Mouse (Mus musculus) kidney, embryonic 16.5 days (tissue): Measurements from ENCODE around the gene Cep170. TPM values are rescaled to one million over a fixed set of nuclear protein-coding genes. Genes with fewer than 3 reads are reported as not detected.

Experiments used
- ATAC-seq: fragments of 200-750 bp; cut with Nextera tagmentation; 2 replicates; pipeline ENCODE4 v1.8.0; 2017; ENCODE audit warnings: moderate TSS enrichment; ENCODE audit not compliant: low FRiP score, low TSS enrichment
- H3K27ac ChIP-seq: fragments of 300-500 bp; sonication (generic); 2 replicates; pipeline ENCODE4 v1.5.1; 2014; ENCODE audit warnings: low read length
- H3K27me3 ChIP-seq: fragments of 300-500 bp; sonication (generic); 2 replicates; pipeline ENCODE4 v1.6.1; 2014; ENCODE audit warnings: low read length, control low read depth, mixed read lengths; ENCODE audit not compliant: insufficient read depth
- H3K36me3 ChIP-seq: fragments of 300-500 bp; sonication (generic); 2 replicates; pipeline ENCODE4 v1.6.1; 2014; ENCODE audit warnings: low read length, control low read depth, mixed read lengths; ENCODE audit not compliant: insufficient read depth
- H3K4me1 ChIP-seq: fragments of 300-500 bp; sonication (generic); 2 replicates; pipeline ENCODE4 v1.6.1; 2014; ENCODE audit warnings: low read length, control low read depth, mixed read lengths; ENCODE audit not compliant: insufficient read depth
- H3K4me2 ChIP-seq: fragments of 300-500 bp; sonication (generic); replicated peaks from 2 replicates; pipeline ENCODE4 v1.6.1; 2014; ENCODE audit warnings: low read depth, low read length
- H3K4me3 ChIP-seq: fragments of 300-500 bp; sonication (generic); 2 replicates; pipeline ENCODE4 v1.5.1; 2014; ENCODE audit warnings: mild to moderate bottlenecking, low read length
- H3K9ac ChIP-seq: fragments of 300-500 bp; sonication (generic); replicated peaks from 2 replicates; pipeline ENCODE4 v1.6.1; 2014; ENCODE audit warnings: low read length
- H3K9me3 ChIP-seq: fragments of 300-500 bp; sonication (generic); 2 replicates; pipeline ENCODE4 v1.6.1; 2016; ENCODE audit warnings: low read length, control low read depth
- WGBS: fragments of 180-500 bp; shearing (Covaris S2); extraction: QIAGEN DNeasy Blood & Tissue Kit; methylation state at CpG from one replicate; pipeline ENCODE4 v1.1.7; 2014; 5-methylcytosine and 5-hydroxymethylcytosine counted together
- polyA plus RNA-seq: library from polyadenylated mRNA; unstranded; fragments of >200 nt; fragmentation: Nextera tagmentation; extraction: Ambion mirVana; gene quantifications from 2 replicates; pipeline ENCODE4 v1.2.1, GENCODE M21; 2015

Cep170 gene
- polyA plus RNA-seq, 1 experiment from 2014 or later = 14.6 TPM

DNA sequence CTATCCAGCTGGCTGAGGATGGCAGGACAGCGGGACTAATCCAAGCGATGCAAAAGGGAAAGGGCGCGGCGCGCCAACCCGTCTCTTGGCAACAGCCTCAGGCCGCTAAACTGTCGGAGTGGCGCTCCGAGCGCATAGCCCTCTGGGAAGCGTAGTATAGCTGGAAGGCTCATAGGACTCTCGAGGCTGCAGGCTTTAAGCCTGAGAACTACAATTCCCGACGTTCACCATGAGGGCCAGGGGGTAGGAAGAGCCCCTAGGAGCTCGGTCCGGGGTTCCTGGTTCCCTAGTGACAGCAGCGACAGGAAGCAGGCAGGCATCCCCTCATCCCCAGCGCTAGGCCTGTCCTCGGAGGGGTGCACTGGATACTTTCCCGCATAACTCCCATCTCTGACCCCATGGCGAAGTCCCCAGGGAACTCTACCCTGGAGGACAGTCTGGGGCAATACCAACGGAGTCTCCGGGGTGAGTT, 760 bp upstream of the Cep170 start, which contains the start of gene Sdccag8:
Gene Sdccag8 (plus strand): TSS at position 70 of the 472 bp plus-strand sequence.
- H3K27ac ChIP-seq = peak within 1 kb of the TSS; percentile 93
- peak within 1 kb of the TSS; percentile 90 for H3K4me3 ChIP-seq
- no peaks in the 10 kb centered on the region for H3K9me3 ChIP-seq
- peak within 1 kb of the TSS; percentile 92 for H3K9ac ChIP-seq
- no peaks in the 10 kb centered on the region for H3K27me3 ChIP-seq
- peak; percentile 98 for ATAC-seq
- 0% methylated on average over 25 of the region's 25 CpGs for WGBS
- peak within 1 kb of the TSS; percentile 58 for H3K4me2 ChIP-seq
- peaks cover 11% of the 10 kb centered on the region for H3K4me1 ChIP-seq
- H3K36me3 ChIP-seq = no peaks in the 10 kb centered on the region

DNA sequence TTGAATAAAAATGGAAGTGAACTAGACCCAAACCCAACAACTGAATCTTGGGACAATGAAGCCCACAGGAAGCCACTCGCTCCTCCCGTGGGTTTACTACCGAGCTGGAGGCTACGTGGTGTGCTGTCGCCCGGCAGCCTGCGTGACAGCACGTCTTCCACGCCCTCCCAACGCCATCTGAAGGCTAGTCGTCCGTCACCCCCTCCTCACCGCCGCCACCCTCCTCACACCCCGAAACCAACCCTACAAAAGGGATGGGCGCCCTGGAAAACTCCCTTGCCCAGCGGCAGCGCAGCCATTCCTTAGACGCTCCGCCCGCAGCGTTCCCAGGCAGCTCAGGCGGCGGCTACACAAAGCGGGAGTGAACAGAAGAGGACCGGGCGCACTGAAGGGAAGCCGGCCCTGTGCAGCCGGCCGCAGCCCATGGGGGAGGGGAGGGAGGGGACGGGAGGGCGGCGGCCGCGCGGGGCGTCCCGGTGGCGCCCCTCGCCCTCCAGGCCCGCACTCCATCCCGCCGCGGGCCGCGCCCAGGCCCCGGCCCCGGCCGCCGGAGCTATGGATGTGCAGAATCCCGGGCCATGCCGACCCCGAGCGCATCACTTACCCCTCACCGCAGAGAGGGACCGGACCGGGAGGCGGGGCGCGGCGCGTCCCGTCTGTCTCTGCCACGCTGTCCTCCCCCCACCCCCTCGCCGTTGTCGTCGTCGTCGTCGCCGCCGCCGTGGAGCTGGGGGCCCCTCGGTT, 403 bp downstream of the Cep170 start:
- Histone ChIP-seq H3K4me1 (peaks cover 11% of the 10 kb centered on the region), H3K9ac (peak overlapping the region; percentile 92), H3K4me3 (peak overlapping the region; percentile 90), H3K36me3 (no peaks in the 10 kb centered on the region), H3K9me3 (no peaks in the 10 kb centered on the region), H3K27ac (peak overlapping the region; percentile 93), H3K27me3 (no peaks in the 10 kb centered on the region), H3K4me2 (peak overlapping the region; percentile 58)
- ATAC-seq = peak; percentile 57
- under 1% methylated on average over 42 of the region's 75 CpGs for WGBS

DNA sequence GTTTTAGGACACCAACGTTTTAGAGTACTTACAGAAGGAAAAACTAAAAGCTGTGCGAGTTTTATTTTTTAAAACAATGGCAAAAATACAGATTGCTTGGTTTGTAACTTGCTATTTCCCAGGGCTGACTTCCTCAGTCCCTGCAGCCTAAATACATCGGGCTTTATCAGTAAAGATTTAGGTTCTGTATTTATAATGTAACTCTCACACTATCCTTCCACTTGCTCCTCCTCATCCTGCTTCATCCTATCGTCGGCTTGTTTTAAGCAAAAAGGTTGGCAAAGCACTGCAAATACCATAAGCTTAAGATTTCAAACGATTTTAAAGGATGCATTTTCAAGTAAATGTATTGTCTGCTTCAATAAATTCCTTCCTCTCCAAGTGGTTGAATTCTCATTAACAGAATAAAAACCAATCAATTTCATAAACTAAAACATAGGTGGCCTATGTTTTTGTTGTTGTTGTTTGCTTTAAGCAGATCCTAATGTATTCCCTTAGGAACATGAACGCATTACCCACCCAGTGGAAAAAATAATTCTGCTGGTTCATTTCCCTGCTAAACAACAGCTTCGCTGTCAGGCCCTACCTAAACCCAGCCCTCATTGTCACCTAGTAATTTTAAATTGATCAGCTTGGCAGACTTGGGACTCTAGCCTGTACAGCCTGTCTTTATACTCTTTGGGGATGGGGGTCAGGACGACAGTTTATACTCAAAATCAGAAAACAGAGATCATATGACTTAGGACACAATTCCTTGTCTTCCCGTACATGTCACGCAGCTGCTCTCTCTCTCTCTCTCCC, 1.2 kb downstream of the Cep170 start:
- no peak for ATAC-seq
- peak overlapping the region; percentile 92 for H3K9ac ChIP-seq
- 17% methylated on average over 11 of the region's 11 CpGs for WGBS
- H3K4me2 ChIP-seq = peak overlapping the region; percentile 58
- peak overlapping the region; percentile 93 for H3K27ac ChIP-seq
- peaks cover 11% of the 10 kb centered on the region for H3K4me1 ChIP-seq
- H3K9me3 ChIP-seq = no peaks in the 10 kb centered on the region
- H3K27me3 ChIP-seq = no peaks in the 10 kb centered on the region
- no peaks in the 10 kb centered on the region for H3K36me3 ChIP-seq
- H3K4me3 ChIP-seq = peak overlapping the region; percentile 90

DNA sequence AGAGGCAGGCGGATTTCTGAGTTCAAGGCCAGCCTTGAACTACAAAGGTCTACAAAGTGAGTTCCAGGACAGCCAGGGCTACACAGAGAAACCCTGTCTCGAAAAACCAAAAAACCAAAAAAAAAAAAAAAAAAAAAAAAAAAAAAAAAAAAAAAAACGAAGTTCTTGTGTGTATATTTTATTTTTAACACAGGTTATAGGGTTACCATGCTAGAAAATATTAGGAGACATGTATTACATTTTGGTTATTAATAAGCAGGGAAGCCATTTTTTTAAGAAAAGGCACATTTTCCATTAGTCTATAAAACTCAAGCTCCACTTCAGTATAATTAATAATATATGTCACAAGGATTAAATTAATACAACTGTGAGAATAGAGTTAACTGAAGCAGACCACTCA, 2.0 kb downstream of the Cep170 start:
- 78% methylated on average over 3 of the region's 3 CpGs for WGBS
- Histone ChIP-seq H3K4me1 (peaks cover 11% of the 10 kb centered on the region), H3K4me2 (peak overlapping the region; percentile 58), H3K4me3 (no peak overlapping the region), H3K9ac (no peak overlapping the region), H3K27ac (no peak overlapping the region), H3K27me3 (no peaks in the 10 kb centered on the region), H3K9me3 (no peaks in the 10 kb centered on the region), H3K36me3 (no peaks in the 10 kb centered on the region)
- ATAC-seq = no peak

DNA sequence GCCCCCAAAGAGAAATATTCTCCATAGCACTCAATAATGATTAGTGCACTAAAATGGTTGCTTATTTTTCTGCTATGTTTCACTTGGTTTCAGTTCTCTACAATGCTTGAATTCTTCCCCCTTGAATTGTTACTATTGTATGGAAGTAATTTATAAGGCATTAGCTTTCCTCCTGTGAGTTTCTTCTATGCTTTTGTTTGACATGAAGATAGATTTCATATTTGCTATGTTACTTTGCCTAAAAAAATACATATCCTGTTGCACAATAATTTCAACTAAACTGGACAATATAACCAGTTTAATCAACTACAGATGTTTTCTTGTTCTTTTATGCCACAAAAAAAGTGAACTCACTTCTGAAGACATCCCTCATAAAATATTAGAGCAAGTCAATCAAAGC, 3.7 kb downstream of the Cep170 start:
- no peak overlapping the region for H3K4me3 ChIP-seq
- H3K27me3 ChIP-seq = no peaks in the 10 kb centered on the region
- H3K9me3 ChIP-seq = no peaks in the 10 kb centered on the region
- ATAC-seq = no peak
- H3K36me3 ChIP-seq = no peaks in the 10 kb centered on the region
- peaks cover 10% of the 10 kb centered on the region for H3K4me1 ChIP-seq
- no peak overlapping the region for H3K9ac ChIP-seq
- H3K27ac ChIP-seq = no peak overlapping the region
- no peak overlapping the region for H3K4me2 ChIP-seq

DNA sequence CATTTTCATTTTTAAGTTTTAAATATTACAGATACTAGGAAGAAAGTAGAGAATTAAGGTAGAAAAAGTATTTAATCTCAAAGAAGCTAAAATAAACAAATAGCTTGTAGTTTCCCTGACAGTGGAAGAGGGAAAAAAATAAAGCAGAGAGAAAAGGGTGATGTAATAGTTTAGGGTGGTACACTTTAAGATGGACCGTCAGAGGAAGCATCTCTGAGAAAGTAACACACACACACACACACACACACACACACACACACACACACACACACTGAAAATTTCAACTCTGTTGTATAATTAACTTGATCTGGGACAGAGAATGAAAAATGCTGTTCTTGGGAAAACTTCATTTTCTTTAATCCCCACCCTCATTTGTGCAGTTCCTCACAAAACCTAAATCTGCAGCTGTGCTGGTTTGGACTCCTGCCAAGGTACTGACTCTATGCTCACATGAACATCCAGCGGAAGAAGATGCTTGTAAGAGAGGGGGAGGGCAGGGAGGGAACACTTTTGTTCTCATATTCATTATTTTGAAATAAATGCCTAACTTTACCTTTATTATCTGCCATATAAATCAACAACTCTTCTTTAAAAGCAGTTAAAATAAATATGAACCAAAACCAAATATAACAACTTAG, 13.0 kb downstream of the Cep170 start:
- no peaks in the 10 kb centered on the region for H3K9me3 ChIP-seq
- no peak overlapping the region for H3K4me2 ChIP-seq
- no peak overlapping the region for H3K27ac ChIP-seq
- no peaks in the 10 kb centered on the region for H3K27me3 ChIP-seq
- no peak overlapping the region for H3K4me3 ChIP-seq
- no peak overlapping the region for H3K9ac ChIP-seq
- 21% methylated on average over 2 of the region's 2 CpGs for WGBS
- H3K36me3 ChIP-seq = no peaks in the 10 kb centered on the region
- H3K4me1 ChIP-seq = peaks cover 3% of the 10 kb centered on the region; the same call in 1 of the 2 replicates
- peak; percentile 69; the same call in 1 of the 2 replicates for ATAC-seq

DNA sequence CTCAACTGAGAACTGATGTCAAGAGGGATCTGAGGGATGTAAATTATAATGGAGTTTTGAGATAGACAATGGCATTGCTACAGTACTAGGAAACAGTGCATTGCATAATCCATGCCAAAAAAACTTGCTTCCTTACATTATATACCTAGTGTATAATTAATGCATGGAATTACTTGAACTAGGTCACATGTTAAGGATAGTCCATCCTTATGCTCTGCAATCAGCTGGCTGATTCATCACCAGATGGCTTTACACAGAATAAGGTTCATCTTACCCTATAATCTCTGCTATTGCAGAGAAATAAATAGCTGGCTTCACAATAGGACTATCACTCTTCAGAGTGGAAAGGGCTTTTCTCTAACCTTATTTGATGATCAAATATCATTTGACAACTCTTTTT, 15.2 kb downstream of the Cep170 start:
- no peak for ATAC-seq
- no peaks in the 10 kb centered on the region for H3K27me3 ChIP-seq
- peaks cover 3% of the 10 kb centered on the region; the same call in 1 of the 2 replicates for H3K4me1 ChIP-seq
- H3K27ac ChIP-seq = no peak overlapping the region
- no peaks in the 10 kb centered on the region for H3K36me3 ChIP-seq
- no peak overlapping the region for H3K9ac ChIP-seq
- no peak overlapping the region for H3K4me3 ChIP-seq
- H3K9me3 ChIP-seq = no peaks in the 10 kb centered on the region
- no peak overlapping the region for H3K4me2 ChIP-seq

DNA sequence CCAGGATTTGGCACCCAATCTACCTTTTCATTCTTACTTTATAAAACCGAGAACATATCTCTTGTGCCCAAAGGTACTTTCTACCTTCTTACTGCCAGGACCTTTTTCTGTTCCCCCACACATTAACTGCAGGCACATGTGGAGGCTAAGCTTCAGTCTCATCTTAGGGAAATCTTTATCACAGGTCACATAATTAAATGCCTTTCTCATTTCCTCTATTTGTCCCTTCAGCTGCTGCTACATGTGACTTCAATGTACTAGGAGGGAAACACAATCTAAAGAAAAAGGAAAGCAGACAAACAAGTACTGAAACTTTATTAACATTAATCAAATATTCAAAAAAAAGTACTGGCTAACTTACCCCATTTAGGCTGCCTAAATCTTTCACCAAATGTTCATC, 21.7 kb downstream of the Cep170 start:
- no peak for ATAC-seq
- 91% methylated on average over 1 of the region's 1 CpGs for WGBS
- no peaks in the 10 kb centered on the region for H3K9me3 ChIP-seq

DNA sequence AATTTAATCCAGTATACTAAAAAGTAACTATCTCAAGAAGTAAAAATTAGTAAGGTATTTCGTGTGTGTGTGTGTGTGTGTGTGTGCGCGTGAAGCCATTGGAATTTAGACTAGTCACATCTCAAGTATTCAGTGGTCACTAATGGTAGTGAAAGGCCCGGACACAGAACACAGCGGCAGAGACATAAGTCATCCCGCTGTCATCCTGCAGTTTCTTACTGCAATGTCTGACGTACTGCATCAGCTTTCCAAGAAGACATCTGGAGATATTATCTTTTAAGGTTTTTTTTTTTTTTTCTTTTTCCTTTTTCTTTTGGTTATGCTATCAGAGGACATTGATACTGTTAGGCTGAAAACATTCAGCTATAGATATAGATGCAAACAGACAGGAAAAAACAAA, 24.5 kb downstream of the Cep170 start:
- Histone ChIP-seq H3K9ac (no peak overlapping the region), H3K4me3 (no peak overlapping the region), H3K4me1 (no peaks in the 10 kb centered on the region), H3K4me2 (no peak overlapping the region), H3K27me3 (no peaks in the 10 kb centered on the region), H3K36me3 (peaks cover 3% of the 10 kb centered on the region; the same call in 1 of the 2 replicates), H3K27ac (no peak overlapping the region), H3K9me3 (no peaks in the 10 kb centered on the region)
- ATAC-seq = no peak
- 84% methylated on average over 7 of the region's 7 CpGs for WGBS

More for the DNA sequence above, 21.7 kb downstream of the Cep170 start:
- no peaks in the 10 kb centered on the region for H3K27me3 ChIP-seq
- no peak overlapping the region for H3K4me3 ChIP-seq
- no peak overlapping the region for H3K27ac ChIP-seq
- H3K36me3 ChIP-seq = peaks cover 3% of the 10 kb centered on the region; the same call in 1 of the 2 replicates
- H3K4me1 ChIP-seq = no peaks in the 10 kb centered on the region
- no peak overlapping the region for H3K4me2 ChIP-seq
- H3K9ac ChIP-seq = no peak overlapping the region
